Mouse (Mus musculus) left cerebral cortex, postnatal 36 days (tissue): ENCODE measurements around the gene Fam193a. TPM values are rescaled to one million over a fixed set of nuclear protein-coding genes. Genes with fewer than 3 reads are reported as not detected.

ENCODE experiments used
- DNase-seq, 2 experiments: peaks; one replicate each; pipeline ENCODE4 v3.0.0; 2021 to 2022; ENCODE audit warnings: low spot score in 2 of 2, mixed read lengths in 1 of 2
- intact Hi-C: fragments of 180-260 bp; cut with DNase I; formaldehyde crosslinking; loops from one replicate; pipeline ENCODE4 v1.15.1; 2025
- total RNA-seq, 2 experiments: library from RNA; stranded (reverse); gene quantifications; 2 replicates each; pipeline ENCODE4 v1.2.3; 2021

The Fam193a gene
- total RNA-seq, 2 experiments from 2014 or later: 40.0 to 44.5 TPM

DNA sequence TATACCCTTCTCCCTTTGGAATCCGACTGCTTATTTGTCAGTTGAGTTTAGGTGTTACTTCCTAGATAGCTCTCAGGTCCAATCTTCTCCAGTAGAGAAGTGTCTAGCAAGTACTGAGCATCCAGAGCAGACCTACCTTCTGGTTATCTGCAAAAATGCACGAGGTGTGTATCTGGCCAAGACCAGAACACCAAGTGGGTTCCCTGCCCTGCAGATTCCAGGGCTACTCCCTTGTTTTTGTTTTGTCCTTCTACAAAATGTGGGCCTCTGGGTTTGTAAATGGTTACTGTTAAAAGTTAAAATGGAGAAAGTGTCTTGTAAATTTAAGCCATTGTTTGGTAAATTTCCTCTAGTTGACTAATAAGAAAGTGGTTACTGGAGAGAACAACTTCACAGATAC, 70.0 kb downstream of the Fam193a start:
- DNase-seq: no peak
- intact Hi-C loops: loop anchor here (10.0 kb wide), 1 partner anchor 205 kb away; no protein-coding TSS in a partner anchor

DNA sequence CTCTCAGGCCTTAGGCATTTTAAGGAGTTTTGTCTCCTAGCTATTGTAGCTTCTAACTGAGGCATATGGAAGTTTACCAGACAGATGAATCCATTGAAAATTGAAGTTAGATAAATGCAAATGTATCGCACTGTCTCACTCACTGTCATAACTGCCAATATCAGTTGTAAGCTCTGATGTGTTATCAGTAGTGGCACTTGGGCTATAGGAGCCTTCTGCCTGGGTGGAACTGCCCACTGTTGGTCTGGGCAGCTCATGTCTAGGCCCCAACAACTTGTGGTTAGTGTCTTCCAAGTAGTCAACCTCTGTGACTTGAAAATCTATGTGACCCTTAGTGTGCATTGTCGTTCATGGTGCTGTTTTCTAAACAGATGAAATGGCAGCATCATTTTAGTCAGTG, 72.1 kb downstream of the Fam193a start:
- intact Hi-C loops: loop anchor here (10.0 kb wide), 1 partner anchor 203 kb away; no protein-coding TSS in a partner anchor
- no peak for DNase-seq

DNA sequence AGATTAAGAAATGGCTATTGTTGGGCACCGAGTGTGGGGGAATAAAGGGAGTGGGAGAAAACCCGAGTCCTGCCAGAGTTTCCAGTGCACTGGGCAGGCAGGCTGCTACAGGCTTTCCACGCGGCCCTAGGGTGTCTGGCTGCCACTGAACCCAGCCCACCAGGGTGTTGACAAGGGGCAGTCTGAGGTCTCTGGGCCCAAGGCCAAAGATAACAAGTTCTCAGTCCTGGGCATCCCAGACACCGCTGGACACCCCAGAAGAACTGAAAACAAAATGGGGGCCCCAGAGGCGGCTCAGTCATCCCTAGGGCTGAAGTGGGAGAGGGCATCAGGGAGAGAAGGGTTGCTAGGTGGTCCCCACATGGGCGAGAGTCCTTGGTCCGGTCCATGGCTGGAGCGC, 76.5 kb downstream of the Fam193a start:
- DNase-seq: no peak
- intact Hi-C loops: loop anchor here (10.0 kb wide), 1 partner anchor 199 kb away; no protein-coding TSS in a partner anchor

DNA sequence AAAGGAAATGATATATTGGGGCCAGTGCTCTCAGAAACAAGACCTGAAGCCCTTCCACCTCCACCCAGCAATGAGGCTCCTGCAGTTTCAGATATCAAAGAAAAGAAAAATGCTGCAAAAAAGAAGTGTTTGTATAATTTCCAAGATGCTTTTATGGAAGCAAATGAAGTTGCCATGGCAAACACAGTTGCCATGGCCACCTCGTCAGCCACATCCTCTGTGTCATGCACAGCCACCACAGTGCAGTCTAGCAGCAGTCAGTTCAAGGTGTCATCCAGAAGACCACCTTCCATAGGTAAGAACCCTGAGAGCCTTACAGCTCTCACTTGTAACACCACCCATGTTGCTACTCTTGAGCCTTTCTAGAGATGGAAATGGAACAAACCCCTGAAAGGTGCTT, 89.3 kb downstream of the Fam193a start:
- no peak for DNase-seq
- intact Hi-C loops: no loop called here

DNA sequence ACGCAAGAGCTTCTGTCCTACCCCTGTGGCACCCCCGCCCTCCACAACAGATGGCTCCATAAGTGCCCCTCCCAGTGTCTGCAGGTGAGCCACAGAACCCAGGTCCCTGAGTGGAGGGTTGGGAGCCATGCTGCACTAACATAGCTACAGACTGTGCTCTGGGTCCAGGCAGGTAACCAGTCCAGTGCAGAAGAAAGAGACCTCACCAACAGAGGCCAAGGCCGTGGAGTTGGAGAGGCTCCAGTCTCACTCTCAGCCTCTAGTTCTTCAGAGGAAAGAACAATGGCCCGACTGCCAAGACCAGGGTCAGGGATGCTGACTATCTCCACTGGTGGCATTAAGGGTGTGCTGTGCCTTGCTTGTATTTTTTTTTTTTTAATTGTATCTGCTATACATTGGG, 91.6 kb downstream of the Fam193a start:
- no peak for DNase-seq
- intact Hi-C loops: no loop called here

DNA sequence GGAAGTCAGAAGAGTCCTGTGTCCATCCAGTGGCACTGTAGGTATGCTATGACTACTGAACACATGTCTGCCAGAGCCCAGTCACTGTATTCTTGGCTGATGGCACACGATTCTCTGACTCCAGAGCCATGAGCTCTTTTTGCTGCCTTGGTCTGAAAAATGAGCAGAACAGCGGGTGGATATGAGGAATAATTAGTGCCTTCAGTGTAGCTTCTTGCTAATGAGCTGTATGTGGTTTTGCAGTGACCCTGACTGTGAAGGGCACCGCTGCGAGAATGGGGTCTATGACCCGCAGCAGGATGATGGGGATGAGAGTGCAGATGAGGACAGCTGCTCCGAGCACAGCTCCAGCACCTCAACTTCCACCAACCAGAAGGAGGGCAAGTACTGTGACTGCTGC, 92.1 kb downstream of the Fam193a start:
- no peak for DNase-seq
- intact Hi-C loops: no loop called here

DNA sequence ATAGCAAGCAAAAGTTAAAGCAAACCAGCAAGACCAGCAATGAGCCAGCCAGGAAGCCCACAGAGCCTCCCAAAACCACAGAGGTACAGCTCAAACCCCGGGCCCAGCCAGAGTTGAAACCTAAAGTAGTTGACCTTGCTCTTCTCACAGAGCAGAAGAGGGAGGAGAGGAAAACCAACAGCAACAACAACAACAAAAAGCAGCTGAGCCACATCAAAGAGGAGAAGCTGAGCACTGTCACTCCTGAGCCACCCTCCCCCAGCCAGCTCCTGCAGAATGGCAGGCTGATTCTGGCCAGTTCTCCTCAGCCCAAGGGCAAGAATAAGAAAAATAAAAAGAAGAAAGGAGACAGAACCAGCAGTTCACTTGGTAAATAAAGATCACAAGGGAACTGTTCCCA, 96.3 kb downstream of the Fam193a start:
- DNase-seq: no peak
- intact Hi-C loops: no loop called here

DNA sequence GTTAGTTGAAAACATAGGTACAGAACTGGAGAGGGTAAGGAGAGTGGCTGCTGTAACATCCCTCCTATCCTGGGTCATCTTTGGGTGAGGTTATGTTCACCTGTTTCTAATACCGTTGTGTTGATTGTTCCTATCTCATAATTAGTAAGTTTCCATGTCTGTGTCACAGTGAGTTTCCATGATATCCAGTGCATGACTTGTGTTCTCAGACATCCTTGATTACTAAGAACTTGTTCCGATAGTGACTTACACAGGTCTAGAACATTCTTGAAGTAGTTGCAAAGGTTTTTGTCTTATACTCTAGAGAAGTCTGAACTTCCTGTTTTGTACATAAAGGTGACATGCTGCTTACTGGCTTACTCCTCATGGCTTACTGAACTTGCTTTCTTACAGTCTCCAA, 96.9 kb downstream of the Fam193a start:
- DNase-seq: no peak
- intact Hi-C loops: no loop called here

DNA sequence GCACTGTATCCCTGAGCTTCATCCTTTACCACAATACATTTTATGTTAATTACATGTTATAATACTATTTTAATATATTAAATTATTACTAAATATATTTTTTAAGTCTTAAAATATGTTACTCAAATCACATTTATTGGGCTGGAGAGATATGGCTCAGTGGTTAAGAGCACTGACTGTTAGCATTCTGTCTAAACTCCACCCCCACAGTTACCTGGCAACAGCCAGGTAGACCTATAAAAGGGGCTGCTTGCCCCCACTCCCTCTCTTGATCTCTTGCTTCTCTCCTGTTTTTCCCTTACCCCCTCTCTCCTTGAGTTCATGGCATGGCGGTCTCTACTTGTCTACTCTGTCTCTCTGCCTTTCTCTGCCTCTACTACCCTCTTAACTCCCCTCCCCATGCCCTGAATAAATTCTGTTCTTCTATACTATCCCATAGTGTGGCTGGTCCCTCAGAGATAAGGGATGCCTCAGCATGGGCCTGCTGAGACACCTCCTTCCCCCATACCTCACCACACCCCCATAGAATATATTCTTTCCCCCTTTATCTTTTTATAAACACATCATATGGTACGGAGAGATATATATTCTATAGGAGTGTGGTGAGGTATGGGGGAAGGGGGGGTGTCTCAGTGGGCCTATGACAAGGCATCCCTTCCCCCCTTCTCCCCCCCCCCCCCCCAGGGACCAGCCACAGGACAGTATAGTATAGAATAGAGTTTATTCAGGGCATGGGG, 98.5 kb downstream of the Fam193a start:
- intact Hi-C loops: no loop called here
- DNase-seq: no peak

DNA sequence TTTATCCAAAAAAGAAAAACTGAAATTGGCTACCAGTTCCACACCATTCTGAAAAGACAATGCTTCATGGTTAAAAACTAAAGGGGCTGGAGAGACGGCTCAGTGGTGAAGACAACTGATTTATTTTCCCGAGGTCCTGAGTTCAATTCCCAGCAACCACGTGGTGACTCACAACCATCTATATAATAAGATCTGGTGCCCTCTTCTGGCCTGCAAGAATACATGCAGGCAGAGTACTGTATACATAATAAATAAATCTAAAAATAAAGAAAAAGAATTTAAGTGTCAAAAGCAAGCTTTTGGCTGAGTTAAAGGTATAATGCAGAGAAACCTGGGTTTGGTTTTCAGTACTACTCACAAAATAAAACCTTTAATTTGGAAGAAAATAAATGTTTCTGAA, 111.2 kb downstream of the Fam193a start:
- no peak for DNase-seq
- intact Hi-C loops: no loop called here

DNA sequence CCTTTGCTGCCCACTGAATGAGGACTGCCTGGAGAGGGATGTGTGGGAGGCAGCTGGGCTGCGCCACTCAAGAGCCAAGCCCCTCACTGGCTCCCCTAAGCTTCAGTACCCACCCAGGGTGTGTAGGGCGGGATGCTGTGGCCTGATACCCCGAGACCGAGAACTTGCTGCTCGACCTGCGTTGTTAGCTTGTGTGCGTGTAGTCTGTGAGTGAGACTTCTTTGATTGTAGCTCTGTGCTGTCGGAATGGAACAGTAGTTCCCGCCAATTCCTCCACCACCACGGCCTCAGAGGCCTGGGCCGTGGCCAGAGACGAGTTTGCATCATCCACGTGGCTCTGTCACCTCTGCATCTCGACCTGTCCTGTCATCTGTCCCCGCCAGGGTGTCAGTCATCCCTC, 116.0 kb downstream of the Fam193a start:
- intact Hi-C loops: no loop called here
- DNase-seq: no peak

DNA sequence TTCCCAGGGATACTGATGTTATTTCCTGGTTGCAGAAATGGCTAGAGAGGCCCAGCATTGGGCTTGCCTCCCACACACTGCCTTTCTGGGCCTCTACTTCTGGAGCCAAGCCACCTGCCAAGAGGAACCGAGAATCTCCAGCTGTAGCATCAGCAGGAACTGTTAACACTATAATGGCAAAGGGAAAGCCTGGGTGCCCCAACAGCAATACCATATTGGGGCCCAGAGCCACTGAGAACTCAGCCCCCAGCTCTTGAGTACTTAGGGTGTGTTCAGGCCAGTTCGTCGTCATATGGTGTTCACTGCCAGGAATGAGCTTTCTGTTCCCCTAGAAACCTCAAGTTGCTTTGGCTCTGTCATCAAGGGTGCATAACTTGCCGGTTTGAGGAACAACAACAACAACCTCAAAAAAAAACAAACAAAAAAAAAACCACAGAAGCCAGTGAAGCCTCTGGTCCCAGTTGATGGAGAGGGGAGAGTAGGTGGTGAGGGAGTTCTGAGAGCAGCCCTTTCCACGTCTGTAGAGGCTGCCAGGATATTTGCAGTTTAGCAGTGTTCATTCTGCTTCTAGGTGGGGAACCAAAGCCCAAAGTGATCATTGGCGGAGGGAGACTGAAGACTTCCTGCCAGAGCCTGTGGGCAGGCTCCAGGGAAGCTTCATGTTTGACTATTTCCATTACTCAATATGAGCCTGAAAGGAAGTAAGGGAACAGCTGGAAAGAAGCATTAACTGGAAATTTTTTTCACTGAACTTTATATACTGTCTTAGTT, 117.8 kb downstream of the Fam193a start:
- DNase-seq: peak in 1 of 2 experiments; percentile 36

DNA sequence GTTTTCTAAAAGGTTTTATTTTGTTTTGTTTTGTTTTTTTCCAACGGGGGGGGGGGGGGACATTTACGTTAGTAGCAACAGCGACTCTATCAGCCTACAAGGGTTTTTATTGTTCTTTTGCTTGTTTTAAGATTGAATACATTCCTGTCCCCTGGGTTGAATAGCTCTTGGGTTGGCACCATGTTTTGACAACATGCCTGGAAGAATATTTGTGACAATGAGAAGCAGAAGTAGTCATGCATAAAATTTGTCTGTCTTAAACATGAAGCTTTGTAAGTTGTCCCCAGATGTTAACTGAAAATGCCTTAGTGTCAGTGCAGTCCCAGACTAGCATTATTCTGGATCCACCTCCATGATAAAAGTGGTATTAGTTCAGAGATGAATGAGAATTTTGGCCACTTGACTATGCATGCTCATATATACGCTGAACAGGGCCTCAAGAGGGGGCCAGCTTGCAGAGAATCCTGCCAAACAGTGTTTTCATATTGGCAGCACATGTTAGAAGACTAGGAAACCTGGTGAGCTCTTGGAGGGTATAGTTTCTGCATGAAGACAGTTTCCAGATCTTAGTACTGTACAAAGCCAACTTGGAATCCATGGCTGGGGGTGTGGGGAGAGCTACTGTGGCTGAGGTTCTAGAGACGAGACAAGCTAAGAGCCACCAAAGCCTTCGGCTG, 119.1 kb downstream of the Fam193a start:
- intact Hi-C loops: no loop called here
- no peak for DNase-seq

More for the DNA sequence above, 117.8 kb downstream of the Fam193a start:
- intact Hi-C loops: no loop called here

DNA sequence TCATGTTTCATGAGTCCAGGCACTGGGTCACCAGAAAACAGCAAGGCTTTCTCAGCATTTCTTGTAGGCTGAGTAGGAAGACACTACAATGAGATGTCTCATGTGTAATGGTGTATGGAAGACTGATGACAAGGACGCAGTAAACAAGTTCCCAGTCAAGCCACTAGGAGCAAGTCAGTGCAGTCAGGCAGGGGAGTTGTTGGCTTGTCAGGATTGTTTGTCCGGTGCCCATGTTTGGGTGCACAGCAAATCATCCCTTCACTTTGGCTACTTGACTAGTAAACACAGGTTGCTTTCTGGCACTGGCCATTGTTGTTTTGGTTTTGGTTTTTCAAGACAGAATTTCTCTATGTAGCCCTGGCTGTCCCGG, 119.7 kb downstream of the Fam193a start:
- intact Hi-C loops: no loop called here
- no peak for DNase-seq

DNA sequence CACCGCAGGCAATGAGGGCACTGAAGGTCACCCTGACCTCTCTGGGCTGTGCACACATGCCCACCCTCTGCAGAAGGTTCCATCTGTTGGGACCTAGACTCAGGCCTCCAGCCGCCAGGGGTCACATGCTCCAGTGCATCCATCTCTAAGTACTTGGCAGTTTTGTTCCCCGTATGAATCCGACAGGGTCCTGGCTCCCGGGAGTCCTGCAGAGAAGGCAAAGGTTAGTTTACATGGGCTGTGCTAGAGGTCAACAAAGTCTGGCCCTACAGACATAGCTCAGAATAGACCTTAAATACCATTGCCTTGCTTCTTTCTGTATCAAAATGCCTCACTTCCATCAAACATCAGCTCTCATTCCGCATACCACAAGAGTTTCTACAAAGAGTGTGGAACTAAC, 127.0 kb downstream of the Fam193a start:
- intact Hi-C loops: no loop called here
- DNase-seq: no peak

DNA sequence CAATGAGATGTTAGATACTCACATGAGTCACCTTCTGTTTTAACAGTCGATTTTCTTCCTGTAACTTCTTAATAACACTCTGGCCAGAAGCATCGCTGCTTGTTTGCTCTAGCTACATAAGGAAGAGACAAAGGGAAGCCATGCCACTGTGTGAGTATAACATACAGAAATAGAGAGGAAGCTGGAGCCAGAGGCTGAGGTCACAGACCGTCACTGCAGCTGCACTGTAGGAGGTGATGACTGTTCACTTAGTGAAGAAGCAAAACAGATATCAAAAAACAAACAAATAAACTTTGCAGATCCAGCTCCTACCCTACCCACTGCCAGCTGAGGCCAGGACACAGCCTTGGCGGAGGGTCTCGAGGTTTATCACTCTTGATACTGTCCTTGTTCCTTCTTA, 131.2 kb downstream of the Fam193a start:
- intact Hi-C loops: no loop called here
- no peak for DNase-seq

DNA sequence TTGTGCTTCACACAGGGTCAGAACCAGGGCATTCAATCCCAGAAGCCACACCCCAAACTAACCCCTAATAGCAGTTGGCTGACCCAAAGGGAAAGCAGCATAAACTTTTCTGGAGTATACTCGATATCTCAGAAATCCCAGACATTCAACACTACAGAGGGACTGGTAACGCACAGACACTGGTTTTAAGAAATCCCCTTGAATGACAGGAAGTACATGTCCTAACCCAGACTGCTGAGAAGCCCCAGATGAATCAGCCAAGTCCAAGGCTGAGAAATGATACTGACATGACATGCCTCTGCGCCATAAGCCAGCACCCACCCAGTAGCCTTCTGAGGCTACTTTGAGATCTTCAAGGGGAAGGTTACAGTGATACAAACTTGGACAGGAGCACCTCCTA, 131.9 kb downstream of the Fam193a start:
- DNase-seq: no peak
- intact Hi-C loops: no loop called here

DNA sequence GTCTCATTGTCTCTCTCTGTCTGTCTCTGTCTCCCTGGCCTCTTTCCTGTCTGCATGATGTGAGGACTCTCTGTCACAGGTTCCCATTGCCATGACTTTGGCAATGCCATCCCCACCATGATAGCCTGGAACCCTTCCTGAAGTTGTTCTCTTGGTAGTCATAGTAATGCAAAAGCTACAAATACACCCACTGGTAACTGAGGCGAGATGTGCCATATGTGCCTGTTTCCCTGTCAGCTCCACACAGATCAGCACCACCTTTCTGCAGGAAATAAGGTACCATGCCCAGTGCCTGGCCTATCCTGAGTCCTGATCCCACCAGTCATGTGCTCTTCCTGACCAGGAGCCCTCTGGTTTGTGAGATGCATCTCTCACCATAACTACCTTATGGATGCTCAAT, 132.7 kb downstream of the Fam193a start:
- DNase-seq: no peak
- intact Hi-C loops: no loop called here

DNA sequence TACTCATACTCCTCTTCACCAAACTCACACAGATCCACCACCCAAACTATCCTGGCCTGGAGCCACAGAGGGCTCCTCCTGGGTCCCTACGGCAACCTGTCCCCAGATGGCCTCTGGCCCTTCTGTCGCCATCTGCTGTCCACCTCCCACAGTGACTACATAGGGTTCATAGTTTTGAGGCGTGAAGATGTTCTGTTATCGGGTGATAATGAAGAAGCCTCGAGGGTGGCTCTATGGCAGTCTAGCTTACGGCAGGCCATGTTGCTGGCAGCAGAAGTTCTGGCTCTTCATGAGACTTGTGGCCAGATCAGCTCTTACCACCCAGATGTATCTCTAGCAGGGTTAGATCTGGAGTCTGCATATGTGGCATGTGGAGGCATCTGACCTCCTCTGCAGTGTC, 133.1 kb downstream of the Fam193a start:
- intact Hi-C loops: no loop called here

DNA sequence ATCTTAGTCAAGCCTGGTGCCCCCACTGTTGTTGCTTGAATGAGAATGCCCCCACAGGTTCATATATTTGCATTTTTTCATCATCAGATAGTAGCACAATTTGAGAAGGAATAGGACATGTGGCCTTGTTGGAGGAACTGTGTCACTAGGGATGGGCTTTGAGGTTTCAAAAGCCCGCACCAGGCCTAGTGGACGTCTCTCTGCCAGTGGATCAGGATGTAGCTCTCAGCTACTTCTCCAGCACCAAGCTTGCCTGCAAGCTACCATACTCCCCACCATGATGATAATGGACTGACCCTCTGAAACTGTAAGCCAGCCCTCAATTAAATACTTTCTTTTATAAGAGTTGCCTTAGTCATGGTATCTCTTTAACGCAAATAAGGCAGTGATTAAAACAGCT, 142.8 kb downstream of the Fam193a start:
- DNase-seq: no peak
- intact Hi-C loops: no loop called here

More for the DNA sequence above, 133.1 kb downstream of the Fam193a start:
- DNase-seq: no peak
